Comparison of ENCODE assay signal across 25 mouse cellular contexts in the genomic region with DNA sequence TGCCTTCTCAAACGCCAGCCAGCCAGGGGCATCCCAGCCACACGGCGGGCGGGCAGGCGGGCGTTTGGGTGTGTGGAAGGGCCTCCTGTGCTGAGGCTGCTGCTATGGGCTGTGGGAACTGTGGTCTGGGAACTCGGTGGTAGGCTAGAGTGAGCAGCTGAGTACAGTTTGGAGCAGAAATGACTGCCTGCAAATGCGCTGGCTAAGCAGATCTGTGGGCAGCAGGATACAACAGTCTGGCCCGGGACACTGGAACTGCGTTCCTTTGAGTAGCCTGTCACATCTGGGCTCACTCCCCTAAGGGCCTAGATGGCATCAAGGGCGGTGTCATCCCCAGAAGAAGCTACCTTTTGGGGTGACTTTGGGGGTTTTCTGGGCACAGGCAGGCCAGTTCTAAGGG. TPM values are rescaled to one million over a fixed set of nuclear protein-coding genes. Genes with fewer than 3 reads are reported as not detected.
DNase-seq lines count a peak whose midpoint lies in the region; ATAC-seq and TF ChIP-seq lines count a peak whose summit lies in the region.
"Had no signal": no experiment of that assay in that cellular context is flagged by ENCODE, and none has a peak within 500 bp of the region (broad histone marks: within the 10 kb centered on the region; RNA-seq: fewer than 3 reads in every experiment).

No protein-coding gene starts in this region.

- no peaks in the 10 kb centered on the region for H3K9me3 ChIP-seq in kidney, embryonic 16.5 days (ENCODE audit: low read length)
- H3K9me3 ChIP-seq: limb, embryonic 13.5 days; liver, embryonic 13.5 days; megakaryocyte, embryonic 14.5 days; neural tube, embryonic 13.5 days; stomach, embryonic 15.5 days had no signal

- H3K27me3 ChIP-seq in kidney, adult 2 months (replicated peaks; ENCODE audit: control insufficient read depth, insufficient read depth, low read length) = no peaks in the 10 kb centered on the region
- H3K27me3 ChIP-seq in kidney, embryonic 16.5 days (ENCODE audit: insufficient read depth, low read length) = peaks cover 6% of the 10 kb centered on the region; the same call in 1 of the 2 replicates
- H3K27me3 ChIP-seq: stomach, embryonic 15.5 days had no signal

- no peak for TF ChIP-seq CTCF in kidney, adult 2 months (conservative IDR thresholded peaks at IDR 0.05; ENCODE audit: insufficient read depth, insufficient read length, low read depth, low read length)

- no peaks in the 10 kb centered on the region for H3K36me3 ChIP-seq in kidney, adult 2 months (ENCODE audit: control insufficient read depth, insufficient read depth, low read length)
- no peaks in the 10 kb centered on the region for H3K36me3 ChIP-seq in kidney, embryonic 16.5 days (ENCODE audit: insufficient read depth, low read length)
- H3K36me3 ChIP-seq: limb, embryonic 13.5 days; liver, embryonic 13.5 days; neural tube, embryonic 13.5 days; stomach, embryonic 15.5 days had no signal

- no peak overlapping the region for H3K27ac ChIP-seq in kidney, adult 2 months (ENCODE audit: insufficient read depth, low read depth, low read length)
- no peak overlapping the region for H3K27ac ChIP-seq in kidney, embryonic 16.5 days (ENCODE audit: low read length)
- H3K27ac ChIP-seq: hindbrain, embryonic 14.5 days; limb, embryonic 13.5 days; liver, embryonic 13.5 days; neural tube, embryonic 13.5 days; stomach, embryonic 15.5 days had no signal

- 65% methylated on average over 11 of the region's 11 CpGs for WGBS in kidney, adult 2 months
- 80% methylated on average over 11 of the region's 11 CpGs for WGBS in kidney, embryonic 16.5 days

- no peak overlapping the region for H3K4me3 ChIP-seq in kidney, adult 2 months (ENCODE audit: insufficient read depth, low read depth, low read length)
- no peak overlapping the region for H3K4me3 ChIP-seq in kidney, embryonic 16.5 days (ENCODE audit: low read length)
- H3K4me3 ChIP-seq: erythroblast, embryonic 14.5 days; limb, embryonic 13.5 days; liver, embryonic 13.5 days; megakaryocyte, embryonic 14.5 days; neural tube, embryonic 13.5 days; stomach, embryonic 15.5 days had no signal

- peaks cover 10% of the 10 kb centered on the region; the same call in 1 of the 2 replicates for H3K4me1 ChIP-seq in kidney, adult 2 months (ENCODE audit: control insufficient read depth, insufficient read depth, low read length)
- peaks cover 38% of the 10 kb centered on the region for H3K4me1 ChIP-seq in kidney, embryonic 16.5 days (ENCODE audit: insufficient read depth, low read length)

- DNase-seq in kidney, adult 2 months = peak; percentile 43
- peak; percentile 6 to 69 for DNase-seq in lung, postnatal 4 days
- no peak for DNase-seq in lung, postnatal 25 days (ENCODE audit: low spot score)
- peak; percentile 31 for DNase-seq in ZHBTc4 (ENCODE audit: low read depth, low spot score)
- no peak for DNase-seq in ovary, postnatal 14 days (ENCODE audit: low spot score)
- no peak for DNase-seq in right cerebral cortex, postnatal 14 days
- DNase-seq: adrenal gland, postnatal 36 days; cerebellum, postnatal 10 days; gastrocnemius, postnatal 25 days; heart, adult 18-20 months; kidney, adult 18-20 months; kidney, postnatal 14 days; liver, embryonic 13.5 days; lung, embryonic 14.5 days; midbrain, embryonic 14.5 days; right cerebral cortex, adult 18-20 months; thymus, postnatal 25 days had no signal

- ATAC-seq in kidney, embryonic 16.5 days (ENCODE audit: low FRiP score, low TSS enrichment) = no peak
- ATAC-seq: inflammation-experienced regulatory T-cells, adult 6 months had no signal

- no peak for TF ChIP-seq POLR2A in kidney, adult 2 months (IDR thresholded peaks at IDR 0.05; ENCODE audit: low read depth, low read length)

- H3K4me2 ChIP-seq in kidney, embryonic 16.5 days (replicated peaks; ENCODE audit: low read depth, low read length) = no peak overlapping the region
- H3K4me2 ChIP-seq: hindbrain, embryonic 14.5 days; limb, embryonic 13.5 days; liver, embryonic 13.5 days; lung, embryonic 14.5 days; neural tube, embryonic 13.5 days; stomach, embryonic 15.5 days had no signal

- H3K9ac ChIP-seq in kidney, embryonic 16.5 days (replicated peaks; ENCODE audit: low read length) = no peak overlapping the region
- H3K9ac ChIP-seq: hindbrain, embryonic 14.5 days; limb, embryonic 13.5 days; liver, embryonic 13.5 days; lung, embryonic 14.5 days; stomach, embryonic 15.5 days had no signal

RNA-seq across cellular contexts. Expression of gene Fgfr3, which starts 19.6 kb away (rescaled TPM):
- polyA plus RNA-seq in kidney, adult 2 months (2012; rRNA removed) = 63.7 and 94.9 TPM in 2 replicates
- polyA plus RNA-seq in kidney, embryonic 16.5 days (2015; fragmentation: Nextera tagmentation; extraction: Ambion mirVana) = 19.1 and 21.9 TPM in 2 replicates
- polyA plus RNA-seq: erythroblast, embryonic 14.5 days; inflammation-experienced regulatory T-cells, adult 6 months had no signal

RNA-seq across cellular contexts. Expression of gene Tmem129, which starts 43.6 kb away (rescaled TPM):
- polyA plus RNA-seq in kidney, adult 2 months (2012; rRNA removed) = 47.4 and 51.2 TPM in 2 replicates
- polyA plus RNA-seq in kidney, embryonic 16.5 days (2015; fragmentation: Nextera tagmentation; extraction: Ambion mirVana) = 48.5 and 50.8 TPM in 2 replicates

RNA-seq across cellular contexts. Expression of gene Tacc3, which starts 43.9 kb away (rescaled TPM):
- 2.3 and 2.6 TPM in 2 replicates for polyA plus RNA-seq in kidney, adult 2 months (2012; rRNA removed)
- 186 and 192 TPM in 2 replicates for polyA plus RNA-seq in kidney, embryonic 16.5 days (2015; fragmentation: Nextera tagmentation; extraction: Ambion mirVana)

RNA-seq across cellular contexts. Expression of gene Slbp, which starts 49.5 kb away (rescaled TPM):
- polyA plus RNA-seq in kidney, adult 2 months (2012; rRNA removed) = 12.7 and 15.7 TPM in 2 replicates
- 227 and 228 TPM in 2 replicates for polyA plus RNA-seq in kidney, embryonic 16.5 days (2015; fragmentation: Nextera tagmentation; extraction: Ambion mirVana)

Comparison
In these comparisons a context has a peak if more than half of its experiments do, and no peak if none do; other contexts are left out.
1. DNase-seq: peak in kidney, adult 2 months (single experiment), lung, postnatal 4 days (2 of 2) and ZHBTc4 (single experiment); none in lung, postnatal 25 days (single experiment), ovary, postnatal 14 days (single experiment) and right cerebral cortex, postnatal 14 days (single experiment).
2. RNA of gene Tacc3, which starts 43.9 kb away (polyA plus RNA-seq): 186 to 192 TPM in kidney, embryonic 16.5 days; 2.3 to 2.6 TPM in kidney, adult 2 months; every median in the first group is over 10 times any median in the second.